Mouse (Mus musculus) MEL (cell line): Measurements from ENCODE around the gene Naaladl2. TPM values are rescaled to one million over a fixed set of nuclear protein-coding genes. Genes with fewer than 3 reads are reported as not detected.

Experiments
- DNase-seq: peaks from one replicate; pipeline ENCODE4 v3.0.0; 2011; ENCODE audit warnings: low read depth, low spot score
- H3K27ac ChIP-seq: 2 replicates; pipeline ENCODE4 v1.5.1; 2012; ENCODE audit warnings: low read depth, mild to moderate bottlenecking, control low read depth, low read length, moderate library complexity; ENCODE audit not compliant: control insufficient read depth
- H3K27me3 ChIP-seq, 2 experiments: fragments of 150-350 bp in 1 of 2; sonication (generic) in 1 of 2; 2 replicates each; pipeline ENCODE4 v1.6.1; 2012; ENCODE audit warnings: low read length in 2 of 2, mild to moderate bottlenecking in 2 of 2, improper control_type of control experiment in 1 of 2, moderate library complexity in 1 of 2; ENCODE audit not compliant: insufficient read depth in 2 of 2, control insufficient read depth in 1 of 2
- H3K36me3 ChIP-seq, 2 experiments: 2 replicates each; pipeline ENCODE4 v1.6.1; 2012 to 2014; ENCODE audit warnings: low read length in 2 of 2, improper control_type of control experiment in 1 of 2, inconsistent platforms in 1 of 2, mild to moderate bottlenecking in 1 of 2; ENCODE audit not compliant: insufficient read depth in 2 of 2, control insufficient read depth in 1 of 2
- H3K4me1 ChIP-seq, 2 experiments: fragments of 150-350 bp in 1 of 2; sonication (generic) in 1 of 2; 2 replicates each; pipeline ENCODE4 v1.6.1; 2012; ENCODE audit warnings: low read length in 2 of 2, improper control_type of control experiment in 1 of 2, mild to moderate bottlenecking in 1 of 2; ENCODE audit not compliant: insufficient read depth in 2 of 2, control insufficient read depth in 1 of 2
- H3K4me3 ChIP-seq, 2 experiments: fragments of 150-350 bp in 1 of 2; sonication (generic) in 1 of 2; 2 replicates each; pipeline ENCODE4 v1.5.1; 2012; ENCODE audit warnings: low read depth in 2 of 2, low read length in 2 of 2, mild to moderate bottlenecking in 2 of 2, moderate library complexity in 2 of 2, control low read depth in 1 of 2, improper control_type of control experiment in 1 of 2; ENCODE audit not compliant: control insufficient read depth in 1 of 2, insufficient read depth in 1 of 2
- H3K79me2 ChIP-seq: 2 replicates; pipeline ENCODE4 v1.6.1; 2012; ENCODE audit warnings: mild to moderate bottlenecking, low read length, moderate library complexity; ENCODE audit not compliant: control insufficient read depth, poor library complexity, insufficient read depth
- H3K9ac ChIP-seq: 2 replicates; pipeline ENCODE4 v1.6.1; 2012; ENCODE audit warnings: low read depth, mild to moderate bottlenecking, control low read depth, low read length, moderate library complexity; ENCODE audit not compliant: control insufficient read depth, poor library complexity, severe bottlenecking
- H3K9me3 ChIP-seq: fragments of 150-350 bp; sonication (generic); replicated peaks from 2 replicates; pipeline ENCODE4 v1.6.1; 2012; ENCODE audit warnings: mild to moderate bottlenecking, low read length, improper control_type of control experiment, moderate library complexity; ENCODE audit not compliant: insufficient read depth
- BHLHE40 ChIP-seq: IDR thresholded peaks from 2 replicates; pipeline ENCODE4 v1.6.1; 2012; ENCODE audit warnings: low read depth, mild to moderate bottlenecking, inconsistent platforms, low read length, improper control_type of control experiment, borderline replicate concordance
- CHD1 ChIP-seq: IDR thresholded peaks from 2 replicates; pipeline ENCODE4 v1.6.1; 2012; ENCODE audit warnings: low read depth, mild to moderate bottlenecking, inconsistent platforms, low read length, improper control_type of control experiment
- CHD2 ChIP-seq: IDR thresholded peaks from 2 replicates; pipeline ENCODE4 v1.6.1; 2011; ENCODE audit warnings: low read length, improper control_type of control experiment
- CTCF ChIP-seq, 3 experiments: IDR thresholded peaks in 2 of 3; conservative IDR thresholded peaks in 1 of 3; 2 replicates each; pipeline ENCODE4 v1.5.1; 2011 to 2012; ENCODE audit warnings: low read length in 3 of 3, low read depth in 2 of 3, mild to moderate bottlenecking in 2 of 3, improper control_type of control experiment in 1 of 3, inconsistent platforms in 1 of 3, mixed read lengths in 1 of 3, moderate library complexity in 1 of 3; ENCODE audit not compliant: control insufficient read depth in 1 of 3, insufficient read depth in 1 of 3, poor library complexity in 1 of 3, severe bottlenecking in 1 of 3
- E2F4 ChIP-seq: IDR thresholded peaks from 2 replicates; pipeline ENCODE4 v1.6.1; 2011; ENCODE audit warnings: low read depth, low read length, improper control_type of control experiment, borderline replicate concordance
- ELF1 ChIP-seq: IDR thresholded peaks from 2 replicates; pipeline ENCODE4 v1.6.1; 2014; ENCODE audit warnings: low read depth, mild to moderate bottlenecking, inconsistent platforms, low read length, improper control_type of control experiment, moderate library complexity
- EP300 ChIP-seq, 2 experiments: IDR thresholded peaks; 2 replicates each; pipeline ENCODE4 v1.6.1; 2011; ENCODE audit warnings: improper control_type of control experiment in 2 of 2, low read length in 2 of 2, low read depth in 1 of 2, mild to moderate bottlenecking in 1 of 2
- ETS1 ChIP-seq: IDR thresholded peaks from 2 replicates; pipeline ENCODE4 v1.6.1; 2012; ENCODE audit warnings: low read depth, mild to moderate bottlenecking, inconsistent platforms, low read length, improper control_type of control experiment, moderate library complexity
- GATA1 ChIP-seq: IDR thresholded peaks from 2 replicates; pipeline ENCODE4 v1.6.1; 2011; ENCODE audit warnings: low read depth, low read length, improper control_type of control experiment
- HCFC1 ChIP-seq: IDR thresholded peaks from 2 replicates; pipeline ENCODE4 v1.6.1; 2012; ENCODE audit warnings: low read depth, mild to moderate bottlenecking, inconsistent platforms, low read length, improper control_type of control experiment, moderate library complexity
- JUND ChIP-seq: IDR thresholded peaks from 2 replicates; pipeline ENCODE4 v1.6.1; 2011; ENCODE audit warnings: low read depth, mild to moderate bottlenecking, improper control_type of control experiment, low read length
- KAT2A ChIP-seq: conservative IDR thresholded peaks from 2 replicates; pipeline ENCODE4 v1.6.1; 2012; ENCODE audit warnings: low read depth, low read length, improper control_type of control experiment, inconsistent platforms
- MAFK ChIP-seq: IDR thresholded peaks from 2 replicates; pipeline ENCODE4 v1.6.1; 2011; ENCODE audit warnings: low read depth, mild to moderate bottlenecking, low read length, improper control_type of control experiment, borderline replicate concordance
- MAX ChIP-seq: IDR thresholded peaks from 2 replicates; pipeline ENCODE4 v1.6.1; 2011; ENCODE audit warnings: low read length, improper control_type of control experiment
- MAZ ChIP-seq: IDR thresholded peaks from 2 replicates; pipeline ENCODE4 v1.6.1; 2012; ENCODE audit warnings: low read depth, mild to moderate bottlenecking, inconsistent platforms, low read length, improper control_type of control experiment
- MXI1 ChIP-seq: IDR thresholded peaks from 2 replicates; pipeline ENCODE4 v1.6.1; 2011; ENCODE audit warnings: mild to moderate bottlenecking, low read depth, low read length, improper control_type of control experiment
- POLR2AphosphoS2 ChIP-seq: IDR thresholded peaks from 2 replicates; pipeline ENCODE4 v1.6.1; 2011; ENCODE audit warnings: low read length, improper control_type of control experiment
- POLR2AphosphoS5 ChIP-seq: IDR thresholded peaks from 2 replicates; pipeline ENCODE4 v1.6.1; 2012; ENCODE audit warnings: low read depth, borderline replicate concordance, mild to moderate bottlenecking, inconsistent platforms, low read length, moderate library complexity, mixed read lengths
- RAD21 ChIP-seq: IDR thresholded peaks from 2 replicates; pipeline ENCODE4 v1.6.1; 2011; ENCODE audit warnings: mild to moderate bottlenecking, low read depth, low read length, improper control_type of control experiment
- RCOR1 ChIP-seq: IDR thresholded peaks from 2 replicates; pipeline ENCODE4 v1.6.1; 2012; ENCODE audit warnings: low read depth, mild to moderate bottlenecking, inconsistent platforms, low read length, improper control_type of control experiment
- SIN3A ChIP-seq: IDR thresholded peaks from 2 replicates; pipeline ENCODE4 v1.6.1; 2012; ENCODE audit warnings: low read length, improper control_type of control experiment, inconsistent platforms
- SMC3 ChIP-seq: IDR thresholded peaks from 2 replicates; pipeline ENCODE4 v1.6.1; 2011; ENCODE audit warnings: low read depth, low read length, improper control_type of control experiment
- TAL1 ChIP-seq: IDR thresholded peaks from 2 replicates; pipeline ENCODE4 v1.6.1; 2012; ENCODE audit warnings: mild to moderate bottlenecking, inconsistent platforms, low read length, moderate library complexity, mixed read lengths
- TBP ChIP-seq: IDR thresholded peaks from 2 replicates; pipeline ENCODE4 v1.8.0; 2011; ENCODE audit warnings: low read depth, low read length, improper control_type of control experiment
- TCF12 ChIP-seq: IDR thresholded peaks from 2 replicates; pipeline ENCODE4 v1.6.1; 2014; ENCODE audit warnings: low read depth, mild to moderate bottlenecking, inconsistent platforms, low read length, improper control_type of control experiment, moderate library complexity
- UBTF ChIP-seq: IDR thresholded peaks from 2 replicates; pipeline ENCODE4 v1.6.1; 2012; ENCODE audit warnings: low read depth, mild to moderate bottlenecking, inconsistent platforms, low read length, improper control_type of control experiment, moderate library complexity, borderline replicate concordance; ENCODE audit not compliant: insufficient read depth
- USF2 ChIP-seq, 2 experiments: IDR thresholded peaks; 2 replicates each; pipeline ENCODE4 v1.6.1; 2011 to 2012; ENCODE audit warnings: improper control_type of control experiment in 2 of 2, low read length in 2 of 2, borderline replicate concordance in 1 of 2, inconsistent platforms in 1 of 2, low read depth in 1 of 2, mild to moderate bottlenecking in 1 of 2; ENCODE audit not compliant: insufficient read depth in 1 of 2
- ZC3H11A ChIP-seq: IDR thresholded peaks from 2 replicates; pipeline ENCODE4 v1.6.1; 2012; ENCODE audit warnings: low read depth, mild to moderate bottlenecking, inconsistent platforms, low read length, improper control_type of control experiment
- ZKSCAN1 ChIP-seq: IDR thresholded peaks from 2 replicates; pipeline ENCODE4 v1.6.1; 2012; ENCODE audit warnings: low read depth, mild to moderate bottlenecking, inconsistent platforms, low read length, improper control_type of control experiment, moderate library complexity
- ZMIZ1 ChIP-seq: IDR thresholded peaks from 2 replicates; pipeline ENCODE4 v1.6.1; 2012; ENCODE audit warnings: low read depth, mild to moderate bottlenecking, inconsistent platforms, low read length, improper control_type of control experiment, moderate library complexity
- ZNF384 ChIP-seq: IDR thresholded peaks from 2 replicates; pipeline ENCODE4 v1.6.1; 2012; ENCODE audit warnings: low read depth, mild to moderate bottlenecking, inconsistent platforms, low read length, improper control_type of control experiment
- polyA plus RNA-seq, 2 experiments: library from polyadenylated mRNA; stranded (reverse) in 1 of 2; unstranded in 1 of 2; fragments of >175 nt in 1 of 2; fragments of >200 nt in 1 of 2; gene quantifications; 2 replicates each; pipeline versions ENCODE4 v1.2.1 to v1.2.4; 2012; ENCODE audit warnings: low replicate concordance in 2 of 2, low read depth in 1 of 2; ENCODE audit not compliant: insufficient read length in 2 of 2, insufficient read depth in 1 of 2, missing spikeins in 1 of 2
- total RNA-seq: library from RNA; depleted of rRNA; stranded (reverse); fragments of 300-350 nt; gene quantifications from 2 replicates; pipeline ENCODE4 v1.2.3, GENCODE M21; 2012

Naaladl2 gene
- total and polyA plus RNA-seq, 3 experiments, result 0.17 TPM; not detected in 2

DNA sequence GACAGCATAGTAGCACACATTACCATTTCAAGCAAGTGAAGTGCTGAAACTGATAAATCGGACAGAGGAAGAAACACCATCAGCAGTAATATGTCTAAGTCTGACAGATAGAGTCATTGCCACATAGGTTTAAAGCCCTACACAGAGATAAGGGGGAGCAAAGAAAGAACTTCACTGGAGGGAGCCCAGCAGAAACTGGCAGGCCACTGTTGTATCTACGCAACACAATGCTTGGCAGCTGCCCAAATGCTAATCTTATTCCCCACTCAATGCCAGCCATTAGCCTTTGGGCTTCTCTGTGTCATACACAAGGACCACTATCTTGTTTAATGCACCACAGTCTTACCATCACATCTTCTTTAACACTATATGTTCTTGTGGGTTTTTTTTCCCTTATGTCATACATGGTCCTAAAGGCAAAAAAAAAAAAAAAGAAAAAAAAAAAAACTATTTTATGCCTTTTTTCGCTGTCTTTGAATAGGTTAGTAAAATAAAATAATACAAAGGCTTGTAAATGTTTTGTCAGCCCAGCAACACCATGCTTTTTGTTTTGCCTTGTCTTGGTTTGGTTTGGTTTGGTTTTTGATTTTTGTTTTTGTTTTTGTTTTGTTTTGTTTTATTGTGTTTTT lies 1072.8 kb downstream of the Naaladl2 start:
- Histone ChIP-seq H3K27me3 (no peaks in the 10 kb centered on the region), H3K36me3 (peaks cover 0 to 17% of the 10 kb centered on the region in 2 experiments; a peak in 2 of 4 replicates)
- TF ChIP-seq KAT2A (no peak), ELF1 (no peak), ZMIZ1 (no peak), SIN3A (peak; percentile 82), USF2 (IDR thresholded peaks at IDR 0.05; ENCODE audit: borderline replicate concordance in 1 of 2, insufficient read depth in 1 of 2, low read depth in 1 of 2, low read length in 2 of 2) (no peak), POLR2AphosphoS5 (no peak), TBP (no peak), MAFK (no peak), TCF12 (peak; percentile 62), GATA1 (peak; percentile 96), E2F4 (no peak), ZKSCAN1 (no peak), MAX (no peak), CTCF (IDR thresholded peaks at IDR 0.05 in 2 of 3, conservative IDR thresholded peaks at IDR 0.05 in 1 of 3; ENCODE audit: control insufficient read depth in 1 of 3, insufficient read depth in 1 of 3, low read depth in 2 of 3, low read length in 3 of 3, poor library complexity in 1 of 3, severe bottlenecking in 1 of 3) (no peak), ZNF384 (peak; percentile 92), ZC3H11A (no peak), CHD2 (no peak), MXI1 (peak; percentile 72; the same call in 1 of the 2 replicates), JUND (no peak), UBTF (no peak), CHD1 (no peak), MAZ (no peak), ETS1 (peak; percentile 86), RAD21 (no peak; the same call in 1 of the 2 replicates), EP300 (IDR thresholded peaks at IDR 0.05; ENCODE audit: low read depth in 1 of 2, low read length in 2 of 2) (peak; percentile 81), SMC3 (no peak), TAL1 (peak; percentile 48), BHLHE40 (no peak), HCFC1 (no peak), POLR2AphosphoS2 (no peak), RCOR1 (peak; percentile 69)
- TF ChIP-seq, all 39 proteins: peak for 9
- no peaks in the 10 kb centered on the region for H3K9me3 ChIP-seq
- peaks cover 4 to 6% of the 10 kb centered on the region in 2 experiments for H3K4me1 ChIP-seq
- H3K27ac ChIP-seq, result no peak overlapping the region
- no peak overlapping the region for H3K9ac ChIP-seq
- no peak overlapping the region for H3K4me3 ChIP-seq
- no peaks in the 10 kb centered on the region for H3K79me2 ChIP-seq
- DNase-seq, result peak; percentile 97
